Mouse (Mus musculus) cerebellum, adult 11-12 months (tissue): ENCODE measurements around the gene Gm49318.
A peak's percentile ranks its signal among the peaks of the same experiment; 100 is the strongest.

Experiments
- DNase-seq: peaks from one replicate; pipeline ENCODE4 v3.0.0; 2022

Gm49318 gene

DNA sequence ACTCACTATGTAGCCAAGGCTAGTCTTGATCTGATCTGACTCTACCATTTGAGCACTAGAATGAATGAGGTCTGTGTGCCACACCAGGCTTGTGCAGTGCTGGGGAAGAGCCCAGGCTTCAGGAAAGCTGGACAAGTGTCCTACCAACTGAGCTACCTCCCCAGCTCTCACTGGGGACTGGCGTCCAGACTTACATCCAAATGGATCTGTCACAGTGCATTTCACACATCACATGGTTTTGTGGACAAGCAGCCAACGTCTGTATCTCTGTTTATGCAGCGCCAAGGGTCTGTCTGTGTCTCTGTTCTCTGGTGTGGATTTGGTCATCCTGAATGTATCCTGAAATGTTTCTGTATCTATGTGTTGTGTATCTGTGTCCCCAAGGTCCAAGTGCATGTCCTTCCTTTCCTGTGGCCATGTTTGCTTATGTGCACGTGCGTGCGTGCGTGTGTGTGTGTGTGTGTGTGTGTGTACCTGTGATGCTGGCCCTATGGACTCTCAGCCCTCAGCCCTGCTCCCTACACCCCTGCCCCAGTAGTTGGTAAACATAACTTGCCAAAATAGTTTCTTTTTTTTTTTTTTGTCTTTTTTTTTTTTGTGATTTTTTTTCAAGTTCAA lies 53.7 kb downstream of the Gm49318 start:
- peak; percentile 77 for DNase-seq

DNA sequence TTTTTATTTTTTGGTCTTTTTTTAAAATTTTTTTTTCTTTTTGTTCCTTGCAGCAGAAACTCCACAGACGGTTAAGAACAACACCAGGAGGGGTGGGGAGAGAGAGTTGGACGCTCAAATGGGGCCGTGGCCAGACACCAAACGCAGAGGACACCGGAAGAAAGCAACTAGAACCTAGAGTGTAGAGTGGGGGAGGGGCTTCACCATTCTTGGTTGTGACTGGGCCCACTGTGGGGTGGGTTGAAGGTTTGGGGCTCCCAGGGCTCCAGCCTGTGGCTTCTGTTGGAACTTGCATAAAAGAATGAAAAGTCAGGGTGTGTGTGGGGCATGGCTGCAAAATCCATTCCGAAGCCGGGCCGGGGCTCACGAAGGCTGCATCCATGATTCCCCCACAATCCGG lies 54.8 kb downstream of the Gm49318 start:
- no peak for DNase-seq

DNA sequence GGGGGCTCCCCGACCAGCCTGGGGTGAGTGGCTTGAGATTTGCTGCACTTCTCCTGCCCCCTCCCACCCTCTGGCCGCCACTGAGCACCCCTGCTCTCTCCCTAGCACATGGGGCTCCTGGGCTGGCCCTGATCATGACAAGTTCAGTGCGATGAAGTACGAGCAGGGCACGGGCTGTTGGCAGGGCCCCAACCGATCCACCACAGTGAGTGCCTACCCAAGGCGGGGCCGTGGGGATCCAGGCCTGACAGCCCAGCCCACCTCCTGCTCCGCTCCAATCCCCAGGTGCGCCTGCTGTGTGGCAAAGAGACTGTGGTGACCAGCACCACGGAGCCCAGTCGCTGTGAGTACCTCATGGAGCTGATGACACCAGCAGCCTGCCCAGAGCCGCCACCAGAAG lies 58.3 kb downstream of the Gm49318 start:
- peak; percentile 55 for DNase-seq

DNA sequence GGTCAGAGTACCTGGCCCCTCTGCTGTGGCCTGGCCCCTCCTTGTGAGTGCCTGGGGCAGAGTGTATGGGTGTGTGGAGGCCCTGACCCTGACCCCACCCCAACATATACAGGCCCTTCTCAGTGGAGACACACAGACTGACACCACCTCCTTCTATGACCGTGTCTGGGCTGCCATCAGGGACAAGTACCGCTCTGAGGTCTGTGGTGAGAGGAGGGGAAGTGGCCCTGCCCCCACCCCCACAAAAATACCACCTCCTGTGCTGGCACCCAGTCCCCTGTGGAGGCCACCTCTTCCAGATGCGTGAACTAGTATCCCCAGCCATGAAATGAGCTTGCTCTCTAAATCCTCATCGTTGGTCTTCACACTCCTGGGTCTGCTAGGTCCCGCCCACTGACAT lies 60.0 kb downstream of the Gm49318 start:
- DNase-seq = no peak

GRCm38 (mm10) chr9:22004546-22004945 lies 66.5 kb downstream of the Gm49318 start:
- DNase-seq = peak; percentile 60

GRCm38 (mm10) chr9:22003163-22003554 lies 67.9 kb downstream of the Gm49318 start:
- DNase-seq = no peak

- peak; percentile 100 for DNase-seq
These were observed 68.6 kb downstream of the Gm49318 start, which contains the start of the genes Ccdc151 and Prkcsh for GRCm38 (mm10) chr9:22002194-22003162. Ccdc151 (minus strand) TSS chr9:22002634. Prkcsh (plus strand) TSS chr9:22002806.

DNA sequence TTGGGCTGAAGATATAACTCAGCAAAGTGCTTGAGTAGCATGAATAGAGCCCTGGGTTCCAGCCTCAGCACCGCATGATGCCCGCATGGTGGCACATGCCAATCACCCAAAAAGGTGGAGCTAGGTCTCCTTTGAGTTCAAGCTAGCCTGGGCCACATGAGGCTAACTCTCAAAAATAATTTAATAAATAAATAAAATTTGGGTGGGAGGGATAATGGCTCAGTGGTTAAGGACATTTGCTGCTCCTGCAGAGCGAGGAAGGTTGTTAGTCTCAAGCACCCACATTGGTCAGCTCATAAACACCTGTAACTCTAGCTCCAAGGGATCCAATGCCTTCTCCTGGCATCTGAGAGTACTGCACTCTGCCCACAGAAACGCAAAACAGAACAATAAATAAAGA lies 69.4 kb downstream of the Gm49318 start:
- peak; percentile 54 for DNase-seq

- DNase-seq = no peak
These were observed 70.8 kb downstream of the Gm49318 start for GRCm38 (mm10) chr9:22000296-22000695.

DNA sequence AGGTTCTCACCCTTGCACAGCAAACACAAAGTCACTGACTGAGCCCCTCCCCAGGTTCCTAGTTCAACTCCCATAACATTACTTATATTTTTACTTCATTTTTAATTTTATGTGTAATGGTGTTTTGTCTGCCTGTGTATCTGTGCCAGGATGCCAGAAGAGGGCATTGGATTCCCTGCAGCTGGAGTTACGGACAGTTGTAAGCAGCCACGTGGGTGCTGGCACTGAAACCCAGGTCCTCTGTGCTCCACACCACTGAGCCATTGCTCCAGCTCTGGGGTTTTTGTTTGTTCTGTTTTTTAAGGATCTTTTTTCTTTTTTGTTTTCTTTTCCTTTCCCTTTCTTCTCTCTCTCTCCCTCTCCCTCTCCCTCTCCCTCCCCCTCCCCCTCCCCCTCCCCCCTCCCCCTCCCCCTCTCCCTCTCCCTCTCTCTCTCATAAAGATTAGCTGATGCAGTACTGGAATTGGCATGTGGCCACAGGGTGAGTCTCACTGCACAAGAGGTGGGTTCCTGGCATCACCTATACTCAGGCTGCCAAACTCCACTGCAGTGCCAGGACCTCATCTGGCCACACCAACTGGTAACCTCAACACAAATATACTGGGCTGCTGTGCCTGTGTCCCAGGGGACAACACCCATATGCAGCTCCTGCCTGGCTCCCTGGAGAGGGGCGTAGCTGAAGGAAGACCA lies 74.7 kb downstream of the Gm49318 start:
- DNase-seq = peak; percentile 28

- no peak for DNase-seq
These were observed 78.8 kb downstream of the Gm49318 start for GRCm38 (mm10) chr9:21992227-21992626.

DNA sequence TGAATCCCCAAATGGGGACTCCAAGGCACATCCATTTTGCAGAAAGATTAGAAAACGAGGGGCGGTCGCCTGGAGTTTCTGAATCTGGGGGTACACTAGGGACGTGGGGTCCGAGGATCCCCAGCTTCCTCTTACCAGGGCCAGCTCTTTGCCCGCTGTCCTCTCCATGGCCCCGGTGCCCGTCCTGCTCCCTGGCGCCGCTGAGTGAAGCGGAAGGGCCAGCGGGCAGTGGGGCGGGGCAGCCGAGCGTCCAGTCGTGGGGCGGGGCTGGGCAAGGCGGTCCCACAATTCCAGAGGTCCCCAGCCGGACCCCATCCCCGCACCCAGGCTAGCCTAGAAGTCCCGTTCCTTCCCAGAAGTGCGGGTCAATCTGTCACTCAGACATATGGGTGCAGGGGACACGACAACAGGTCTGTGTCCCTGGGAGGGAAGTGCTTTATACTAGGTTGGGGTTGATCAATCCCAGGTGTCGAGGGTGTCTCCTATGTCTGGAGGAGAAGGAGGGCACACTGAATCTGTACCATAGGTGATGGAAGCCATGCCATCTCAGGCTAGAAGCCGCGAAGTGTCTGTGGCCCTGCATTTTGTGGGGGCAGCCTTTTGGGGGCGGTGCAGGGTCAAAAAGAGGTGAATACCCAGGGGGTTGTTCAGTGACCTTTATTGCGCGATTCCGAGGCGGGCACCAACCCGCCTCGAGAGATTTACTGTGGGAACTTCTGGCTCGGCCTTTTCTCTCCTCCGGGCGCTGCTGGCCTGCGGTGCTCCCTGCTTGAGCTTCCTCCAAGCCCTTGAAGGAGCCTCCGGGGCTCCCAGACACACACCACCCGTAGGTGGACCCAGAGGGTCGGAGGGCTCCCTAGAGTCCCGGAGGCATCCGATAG lies 81.6 kb downstream of the Gm49318 start, which contains the start of gene Rgl3:
TSS of gene Rgl3 (minus strand) at position 217 of the 881 bp plus-strand sequence.
- DNase-seq = peak; percentile 81

GRCm38 (mm10) chr9:21988421-21989101 lies 82.5 kb downstream of the Gm49318 start:
- peak; percentile 80 for DNase-seq

- peak; percentile 79 for DNase-seq
These were observed 83.3 kb downstream of the Gm49318 start for GRCm38 (mm10) chr9:21987592-21988342.
